Mouse (Mus musculus): ENCODE data around the gene Plekha7. TPM values are rescaled to one million over a fixed set of nuclear protein-coding genes. Genes with fewer than 3 reads are reported as not detected.

The Plekha7 gene
- polyA plus RNA-seq, 1 experiment = 29.2 TPM

- no peak for TF ChIP-seq GATA1 (IDR thresholded peaks at IDR 0.05; ENCODE audit: low read length)
Observed at GRCm38 (mm10) chr7:116169426-116169825, 138.8 kb downstream of the Plekha7 start.

- TF ChIP-seq GATA1 (IDR thresholded peaks at IDR 0.05; ENCODE audit: low read length) = no peak
Observed at GRCm38 (mm10) chr7:116168224-116168623, 140.0 kb downstream of the Plekha7 start.

- no peak for TF ChIP-seq GATA1 (IDR thresholded peaks at IDR 0.05; ENCODE audit: low read length)
Observed at GRCm38 (mm10) chr7:116164232-116164631, 143.9 kb downstream of the Plekha7 start.

- no peak for TF ChIP-seq GATA1 (IDR thresholded peaks at IDR 0.05; ENCODE audit: low read length)
Observed at GRCm38 (mm10) chr7:116161544-116161943, 146.6 kb downstream of the Plekha7 start.

- TF ChIP-seq GATA1 (IDR thresholded peaks at IDR 0.05; ENCODE audit: low read length) = no peak
Observed at GRCm38 (mm10) chr7:116156894-116157143, 151.4 kb downstream of the Plekha7 start.

- no peak for TF ChIP-seq GATA1 (IDR thresholded peaks at IDR 0.05; ENCODE audit: low read length)
Observed at GRCm38 (mm10) chr7:116156072-116156893, 151.9 kb downstream of the Plekha7 start.

- TF ChIP-seq GATA1 (IDR thresholded peaks at IDR 0.05; ENCODE audit: low read length) = no peak
Observed at GRCm38 (mm10) chr7:116153781-116154368, 154.3 kb downstream of the Plekha7 start.

GRCm38 (mm10) chr7:116149568-116149967 lies 158.6 kb downstream of the Plekha7 start:
- TF ChIP-seq GATA1 (IDR thresholded peaks at IDR 0.05; ENCODE audit: low read length) = no peak

GRCm38 (mm10) chr7:116147114-116147513 lies 161.1 kb downstream of the Plekha7 start:
- TF ChIP-seq GATA1 (IDR thresholded peaks at IDR 0.05; ENCODE audit: low read length) = no peak

- no peak for TF ChIP-seq GATA1 (IDR thresholded peaks at IDR 0.05; ENCODE audit: low read length)
Observed at GRCm38 (mm10) chr7:116145030-116145429, 163.1 kb downstream of the Plekha7 start.

- TF ChIP-seq GATA1 (IDR thresholded peaks at IDR 0.05; ENCODE audit: low read length) = no peak
Observed at GRCm38 (mm10) chr7:116137671-116138070, 170.5 kb downstream of the Plekha7 start.

GRCm38 (mm10) chr7:116137149-116137548 lies 171.0 kb downstream of the Plekha7 start:
- no peak for TF ChIP-seq GATA1 (IDR thresholded peaks at IDR 0.05; ENCODE audit: low read length)

GRCm38 (mm10) chr7:116134413-116135292 lies 173.5 kb downstream of the Plekha7 start:
- no peak for TF ChIP-seq GATA1 (IDR thresholded peaks at IDR 0.05; ENCODE audit: low read length)

GRCm38 (mm10) chr7:116132078-116132477 lies 176.1 kb downstream of the Plekha7 start:
- no peak for TF ChIP-seq GATA1 (IDR thresholded peaks at IDR 0.05; ENCODE audit: low read length)

- no peak for TF ChIP-seq GATA1 (IDR thresholded peaks at IDR 0.05; ENCODE audit: low read length)
Observed at GRCm38 (mm10) chr7:116131390-116131789, 176.8 kb downstream of the Plekha7 start.

GRCm38 (mm10) chr7:116129374-116129773 lies 178.8 kb downstream of the Plekha7 start:
- TF ChIP-seq GATA1 (IDR thresholded peaks at IDR 0.05; ENCODE audit: low read length) = no peak
